Mouse (Mus musculus) stomach, embryonic 15.5 days (tissue): ENCODE results near the gene Tmem143. TPM values are rescaled to one million over a fixed set of nuclear protein-coding genes. Genes with fewer than 3 reads are reported as not detected.

Experiments
- ATAC-seq: fragments of 200-750 bp; cut with Nextera tagmentation; 2 replicates; pipeline ENCODE4 v1.8.0; 2017; ENCODE audit warnings: low read depth, moderate number of reproducible peaks, moderate TSS enrichment; ENCODE audit not compliant: insufficient read depth, low FRiP score
- H3K27ac ChIP-seq: fragments of 300-500 bp; sonication (generic); 2 replicates; pipeline ENCODE4 v1.5.1; 2015; ENCODE audit warnings: mild to moderate bottlenecking, inconsistent platforms
- H3K27me3 ChIP-seq: fragments of 300-500 bp; sonication (generic); replicated peaks from 2 replicates; pipeline ENCODE4 v1.6.1; 2015; ENCODE audit warnings: inconsistent platforms
- H3K36me3 ChIP-seq: fragments of 300-500 bp; sonication (generic); 2 replicates; pipeline ENCODE4 v1.6.1; 2015; ENCODE audit warnings: inconsistent platforms
- H3K4me1 ChIP-seq: fragments of 300-500 bp; sonication (generic); 2 replicates; pipeline ENCODE4 v1.6.1; 2015; ENCODE audit warnings: inconsistent platforms
- H3K4me2 ChIP-seq: fragments of 300-500 bp; sonication (generic); 2 replicates; pipeline ENCODE4 v1.6.1; 2015; ENCODE audit warnings: mild to moderate bottlenecking, inconsistent platforms
- H3K4me3 ChIP-seq: fragments of 300-500 bp; sonication (generic); replicated peaks from 2 replicates; pipeline ENCODE4 v1.5.1; 2015; ENCODE audit warnings: inconsistent platforms
- H3K9ac ChIP-seq: fragments of 300-500 bp; sonication (generic); 2 replicates; pipeline ENCODE4 v1.6.1; 2015; ENCODE audit warnings: inconsistent platforms
- H3K9me3 ChIP-seq: fragments of 300-500 bp; sonication (generic); 2 replicates; pipeline ENCODE4 v1.6.1; 2016; ENCODE audit warnings: inconsistent platforms
- WGBS: fragments of 180-500 bp; shearing (Covaris S2); methylation state at CpG from one replicate; pipeline ENCODE4 v1.1.7; 2015; 5-methylcytosine and 5-hydroxymethylcytosine counted together
- polyA plus RNA-seq: library from polyadenylated mRNA; unstranded; fragments of >200 nt; fragmentation: Nextera tagmentation; extraction: Ambion mirVana; gene quantifications from 2 replicates; pipeline ENCODE4 v1.2.1, GENCODE M21; 2015

The Tmem143 gene
- polyA plus RNA-seq, 1 experiment from 2014 or later: 6.8 TPM

DNA sequence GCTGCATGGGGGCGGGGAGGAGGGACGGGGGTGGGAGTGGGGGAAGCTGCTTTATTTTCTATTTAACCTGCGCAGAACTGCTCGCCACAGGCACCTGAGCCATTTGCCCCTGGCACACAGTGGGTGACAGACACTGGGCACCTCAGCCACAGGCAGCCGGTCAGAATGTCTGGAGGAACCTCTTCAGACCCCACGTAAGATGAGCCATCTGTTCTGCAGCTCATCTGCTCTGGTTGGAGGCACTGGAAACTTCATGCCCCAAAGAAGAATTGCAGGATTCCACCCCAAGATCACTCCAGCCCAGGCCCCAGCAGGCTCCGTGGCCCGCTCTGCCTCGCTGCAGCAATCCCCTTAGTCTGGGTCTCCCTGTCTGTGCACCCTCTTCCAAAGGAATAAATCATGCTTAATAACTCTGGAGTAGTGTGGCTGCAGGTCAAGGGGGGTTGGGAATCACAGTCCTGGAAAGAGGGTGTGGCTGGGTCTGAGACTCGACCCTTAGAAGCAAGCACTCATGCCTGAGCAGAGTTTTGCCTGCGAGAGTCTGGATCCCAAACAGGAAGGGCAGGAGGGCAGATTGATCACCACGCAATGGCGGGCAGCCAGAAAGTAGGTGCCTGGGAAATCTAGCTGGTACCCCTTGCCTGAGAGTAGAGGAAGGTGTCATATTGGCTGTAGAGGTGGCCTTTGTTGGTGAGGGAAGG, 20.4 kb downstream of the Tmem143 start:
- Histone ChIP-seq H3K36me3 (peaks cover 3% of the 10 kb centered on the region; the same call in 1 of the 2 replicates), H3K9me3 (no peaks in the 10 kb centered on the region), H3K4me3 (peak overlapping the region; percentile 18), H3K27ac (peak overlapping the region; percentile 94), H3K9ac (peak overlapping the region; percentile 32), H3K4me1 (peaks cover 58% of the 10 kb centered on the region), H3K4me2 (peak overlapping the region; percentile 55), H3K27me3 (no peaks in the 10 kb centered on the region)
- 13% methylated on average over 13 of the region's 13 CpGs for WGBS
- ATAC-seq: no peak

DNA sequence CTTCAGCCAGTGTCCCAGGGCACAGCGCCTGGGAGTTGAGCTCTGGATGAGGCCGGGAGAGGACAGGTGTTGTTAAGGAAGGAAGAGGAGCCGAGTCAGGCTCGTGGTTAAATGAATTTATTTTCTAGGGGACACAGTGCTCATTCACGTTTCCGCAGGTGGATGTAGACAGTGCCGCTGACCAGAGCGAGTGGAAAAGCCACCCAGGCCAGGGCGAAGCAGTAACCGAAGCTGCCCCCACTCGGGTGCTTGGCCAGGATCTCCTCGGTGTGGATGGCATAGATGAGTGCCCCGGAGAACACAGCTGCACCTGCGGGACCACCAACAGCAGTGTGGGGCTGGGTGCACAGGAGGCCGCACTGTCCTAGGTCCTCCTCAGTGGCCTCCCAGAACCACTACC, 21.2 kb downstream of the Tmem143 start:
- peak overlapping the region; percentile 94 for H3K27ac ChIP-seq
- 74% methylated on average over 15 of the region's 15 CpGs for WGBS
- H3K27me3 ChIP-seq: no peaks in the 10 kb centered on the region
- ATAC-seq: no peak
- H3K36me3 ChIP-seq: peaks cover 3% of the 10 kb centered on the region; the same call in 1 of the 2 replicates
- H3K4me2 ChIP-seq: peak overlapping the region; percentile 55; the same call in 1 of the 2 replicates
- H3K9ac ChIP-seq: no peak overlapping the region
- H3K9me3 ChIP-seq: no peaks in the 10 kb centered on the region
- H3K4me1 ChIP-seq: peaks cover 65% of the 10 kb centered on the region
- H3K4me3 ChIP-seq: no peak overlapping the region

DNA sequence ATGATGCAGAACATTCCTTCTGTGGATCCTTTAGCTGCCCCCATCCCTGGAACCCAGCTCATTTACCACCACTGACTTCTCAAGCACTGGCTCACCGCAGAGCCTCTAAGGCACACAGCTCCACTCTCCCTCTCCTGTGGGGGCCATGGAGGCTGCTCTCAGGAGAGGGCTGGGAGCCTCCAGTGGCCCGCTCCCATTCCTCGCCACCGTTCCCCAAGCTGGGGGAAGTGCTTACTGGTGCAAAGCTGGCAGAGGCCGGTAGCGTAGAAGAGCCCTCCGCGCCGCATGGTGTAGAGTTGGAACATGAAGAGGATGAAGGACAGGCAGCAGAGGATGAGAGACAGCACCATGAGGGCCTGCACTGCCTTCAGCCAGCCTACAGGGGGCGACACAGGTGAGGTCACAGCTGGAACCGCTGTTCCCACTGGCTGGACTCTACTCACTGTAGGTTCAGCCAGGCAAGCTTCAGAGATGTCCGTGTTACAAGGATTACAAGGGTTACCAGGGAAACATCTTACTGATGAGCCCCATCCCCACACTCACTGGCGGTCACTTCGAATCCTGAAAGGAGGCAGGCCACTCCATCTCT, 22.4 kb downstream of the Tmem143 start:
- peak overlapping the region; percentile 64 for H3K4me2 ChIP-seq
- no peak overlapping the region for H3K9ac ChIP-seq
- peaks cover 3% of the 10 kb centered on the region; the same call in 1 of the 2 replicates for H3K36me3 ChIP-seq
- 0 out of 2 replicates have a peak overlapping the region, but pooled peaks have one; percentile 51 for H3K4me3 ChIP-seq
- no peaks in the 10 kb centered on the region for H3K27me3 ChIP-seq
- H3K9me3 ChIP-seq: no peaks in the 10 kb centered on the region
- peaks cover 66% of the 10 kb centered on the region for H3K4me1 ChIP-seq
- H3K27ac ChIP-seq: peak overlapping the region; percentile 94; the same call in 1 of the 2 replicates
- no peak for ATAC-seq
- WGBS: 68% methylated on average over 14 of the region's 14 CpGs

DNA sequence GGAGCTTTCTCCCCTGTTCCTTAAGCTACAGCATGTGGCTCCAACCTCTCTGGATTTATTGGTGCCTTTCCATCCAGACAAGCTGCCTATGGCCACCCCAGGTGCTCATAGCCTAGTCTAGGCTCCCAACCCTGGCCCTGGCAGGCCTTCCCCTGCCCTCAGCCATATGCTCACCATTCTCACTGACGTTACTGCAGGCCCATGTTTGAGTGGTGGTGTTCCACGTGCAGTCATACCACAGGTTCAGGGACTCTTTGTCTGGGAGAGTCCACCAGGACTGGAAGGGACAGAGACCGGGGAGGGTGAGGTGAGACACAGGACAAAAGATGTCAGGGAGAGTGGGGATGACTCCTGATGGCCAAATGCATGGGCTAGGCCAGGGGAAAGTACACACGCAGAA, 23.0 kb downstream of the Tmem143 start:
- H3K27ac ChIP-seq: peak overlapping the region; percentile 94; the same call in 1 of the 2 replicates
- H3K36me3 ChIP-seq: peaks cover 3% of the 10 kb centered on the region; the same call in 1 of the 2 replicates
- no peak overlapping the region for H3K9ac ChIP-seq
- WGBS: 54% methylated on average over 4 of the region's 4 CpGs
- H3K4me3 ChIP-seq: peak overlapping the region; percentile 51
- H3K27me3 ChIP-seq: no peaks in the 10 kb centered on the region
- H3K4me1 ChIP-seq: peaks cover 67% of the 10 kb centered on the region
- peak overlapping the region; percentile 64 for H3K4me2 ChIP-seq
- no peak for ATAC-seq
- no peaks in the 10 kb centered on the region for H3K9me3 ChIP-seq

DNA sequence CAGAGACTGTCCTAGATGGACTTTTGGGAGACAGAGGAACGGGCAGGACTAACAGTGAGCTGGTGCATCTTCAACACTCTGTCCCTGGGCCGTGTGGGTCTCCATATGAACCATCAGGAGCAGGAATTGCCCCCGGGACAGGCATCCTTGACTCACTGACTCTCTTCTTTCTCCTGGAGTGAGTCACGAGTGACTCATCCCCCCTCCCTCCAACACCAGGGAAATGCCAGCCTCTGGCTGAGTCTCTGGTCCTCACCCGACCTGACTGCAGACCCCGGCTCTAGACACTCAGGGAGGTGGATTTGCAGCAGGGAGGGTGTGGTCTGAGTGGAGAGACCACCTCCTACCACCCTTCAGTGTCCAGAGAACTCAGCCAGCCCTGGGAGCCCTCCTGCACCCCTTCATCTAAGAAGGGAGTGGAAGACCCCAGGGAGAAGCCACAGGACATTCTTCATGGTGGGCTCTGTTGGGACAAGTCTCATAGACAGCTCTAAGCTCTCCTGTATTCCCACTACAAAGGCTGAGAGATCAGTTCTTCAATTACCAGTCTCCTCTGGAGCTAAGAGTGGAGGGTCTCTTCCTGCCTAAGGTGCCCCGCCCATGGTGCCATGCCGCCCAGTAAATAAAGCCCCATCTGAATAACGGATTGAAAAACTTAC, 24.0 kb downstream of the Tmem143 start:
- Histone ChIP-seq H3K27me3 (no peaks in the 10 kb centered on the region), H3K4me3 (peak overlapping the region; percentile 51), H3K9ac (peak overlapping the region; percentile 38), H3K27ac (peak overlapping the region; percentile 94), H3K4me1 (peaks cover 59% of the 10 kb centered on the region), H3K9me3 (no peaks in the 10 kb centered on the region), H3K4me2 (peak overlapping the region; percentile 64), H3K36me3 (peaks cover 3% of the 10 kb centered on the region; the same call in 1 of the 2 replicates)
- ATAC-seq: no peak
- WGBS: 18% methylated on average over 9 of the region's 9 CpGs

DNA sequence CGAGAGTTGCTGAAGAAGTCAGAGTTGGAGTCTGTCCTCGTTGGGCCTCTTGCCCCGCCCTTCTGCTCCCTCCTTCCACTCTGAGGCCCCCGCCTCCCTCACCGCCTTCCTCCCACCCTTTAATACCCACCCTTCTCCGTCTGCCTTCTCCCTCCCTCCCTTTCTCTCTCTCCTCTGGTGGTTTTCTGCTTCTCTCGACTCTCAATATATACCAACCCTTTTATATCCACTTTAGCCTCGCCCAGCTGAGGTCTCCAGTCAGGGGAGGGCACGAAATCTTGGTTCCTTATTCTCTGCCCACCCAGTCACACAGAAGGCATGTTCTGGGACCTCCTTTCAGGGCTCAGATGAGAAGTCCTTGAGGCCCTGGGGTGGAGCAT, 24.5 kb downstream of the Tmem143 start, which contains the start of gene Emp3:
Emp3 (minus strand) TSS at position 163 of the 380 bp plus-strand sequence.
- peaks cover 54% of the 10 kb centered on the region for H3K4me1 ChIP-seq

DNA sequence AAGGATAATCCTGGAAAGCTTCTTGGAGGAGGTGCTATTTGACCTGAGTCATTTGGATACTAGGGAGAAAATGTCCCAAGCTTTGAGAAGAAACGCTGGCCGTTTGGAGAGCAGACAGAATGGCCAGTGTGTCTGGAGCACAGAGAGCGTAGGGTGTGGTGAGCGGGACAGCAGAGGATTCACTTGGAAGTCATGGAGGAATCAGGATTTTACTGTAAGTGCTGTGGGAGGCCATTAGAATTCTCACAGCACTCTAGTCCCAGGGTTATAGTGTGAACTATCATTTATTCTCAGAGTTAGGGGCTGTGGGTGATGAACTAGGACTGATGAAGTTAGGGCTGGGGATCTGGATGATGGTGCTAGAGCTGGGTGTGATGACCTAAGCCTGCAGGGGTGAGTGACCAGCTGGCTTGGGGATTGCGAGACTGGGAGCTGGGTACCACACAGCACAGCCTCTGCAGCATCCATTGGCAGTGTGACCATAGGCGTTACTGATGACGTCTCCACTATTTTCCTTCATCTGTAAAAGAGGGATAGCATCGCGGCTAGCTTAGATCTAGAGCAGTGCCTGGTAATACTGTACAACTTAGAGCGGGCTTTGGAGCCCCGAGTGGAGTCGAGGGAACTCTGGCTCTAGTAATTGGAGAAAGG, 25.3 kb downstream of the Tmem143 start:
- no peak overlapping the region for H3K9ac ChIP-seq
- WGBS: 78% methylated on average over 12 of the region's 12 CpGs
- H3K4me3 ChIP-seq: no peak overlapping the region; the same call in 1 of the 2 replicates
- peak overlapping the region; percentile 94 for H3K27ac ChIP-seq
- H3K36me3 ChIP-seq: peaks cover 3% of the 10 kb centered on the region; the same call in 1 of the 2 replicates
- H3K9me3 ChIP-seq: no peaks in the 10 kb centered on the region
- H3K4me1 ChIP-seq: peaks cover 49% of the 10 kb centered on the region
- H3K27me3 ChIP-seq: no peaks in the 10 kb centered on the region
- H3K4me2 ChIP-seq: peak overlapping the region; percentile 64
- no peak for ATAC-seq

More for the DNA sequence above, 24.5 kb downstream of the Tmem143 start, which contains the start of gene Emp3:
- H3K9me3 ChIP-seq: no peaks in the 10 kb centered on the region
- H3K27ac ChIP-seq: peak within 1 kb of the TSS; percentile 94
- peak within 1 kb of the TSS; percentile 38 for H3K9ac ChIP-seq
- peaks cover 3% of the 10 kb centered on the region; the same call in 1 of the 2 replicates for H3K36me3 ChIP-seq
- H3K4me3 ChIP-seq: peak within 1 kb of the TSS; percentile 51
- 15% methylated on average over 9 of the region's 9 CpGs for WGBS
- ATAC-seq: no peak
- peak within 1 kb of the TSS; percentile 64 for H3K4me2 ChIP-seq
- H3K27me3 ChIP-seq: no peaks in the 10 kb centered on the region

DNA sequence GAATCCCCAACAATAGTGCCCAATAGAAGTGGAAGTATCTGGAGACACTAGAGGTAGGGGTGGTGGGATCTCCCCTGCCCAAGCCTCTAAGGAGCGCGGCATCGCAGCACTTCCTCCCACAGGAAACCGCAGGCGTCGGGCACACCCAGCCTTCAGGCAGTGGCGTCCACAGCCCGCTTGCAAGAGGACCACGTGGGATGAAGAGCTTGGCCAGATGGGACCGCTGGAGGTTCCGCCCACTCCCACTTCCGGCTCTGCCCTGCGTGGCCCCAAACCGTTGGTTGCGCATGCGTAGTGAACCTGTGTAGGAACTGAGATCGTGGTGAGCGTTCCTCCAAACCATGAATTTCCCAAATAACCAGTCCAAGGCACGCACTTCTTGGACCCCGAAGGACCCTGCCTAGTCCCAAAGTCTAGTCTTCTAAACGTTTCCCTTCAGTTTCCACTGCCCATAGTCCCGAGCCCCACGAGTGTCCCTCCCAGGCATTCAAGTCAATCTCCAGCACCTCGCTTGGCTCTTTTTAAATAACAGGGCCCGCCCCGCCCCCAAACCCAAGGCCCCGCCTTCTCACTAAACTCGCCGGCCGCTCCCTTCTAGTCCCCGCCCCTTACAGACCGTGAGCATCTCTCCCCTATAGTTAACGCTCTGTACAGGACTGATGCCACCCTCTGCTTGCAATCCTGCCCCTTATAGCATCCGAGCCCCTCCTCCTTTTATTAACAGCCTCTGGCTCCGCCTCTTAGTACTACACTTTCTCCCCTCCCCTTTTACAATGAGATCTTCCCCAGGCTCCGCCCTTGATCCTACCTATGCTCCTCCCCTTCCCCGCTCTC, 26.4 kb downstream of the Tmem143 start:
- no peaks in the 10 kb centered on the region for H3K27me3 ChIP-seq
- H3K4me3 ChIP-seq: peak overlapping the region; percentile 47
- peak overlapping the region; percentile 64 for H3K4me2 ChIP-seq
- H3K9me3 ChIP-seq: no peaks in the 10 kb centered on the region
- ATAC-seq: peak; percentile 87
- H3K4me1 ChIP-seq: peaks cover 38% of the 10 kb centered on the region
- H3K9ac ChIP-seq: no peak overlapping the region; the same call in 1 of the 2 replicates
- 0 out of 2 replicates have a peak, but pooled peaks cover under 1% of the 10 kb centered on the region for H3K36me3 ChIP-seq
- WGBS: under 1% methylated on average over 37 of the region's 37 CpGs
- H3K27ac ChIP-seq: peak overlapping the region; percentile 94

DNA sequence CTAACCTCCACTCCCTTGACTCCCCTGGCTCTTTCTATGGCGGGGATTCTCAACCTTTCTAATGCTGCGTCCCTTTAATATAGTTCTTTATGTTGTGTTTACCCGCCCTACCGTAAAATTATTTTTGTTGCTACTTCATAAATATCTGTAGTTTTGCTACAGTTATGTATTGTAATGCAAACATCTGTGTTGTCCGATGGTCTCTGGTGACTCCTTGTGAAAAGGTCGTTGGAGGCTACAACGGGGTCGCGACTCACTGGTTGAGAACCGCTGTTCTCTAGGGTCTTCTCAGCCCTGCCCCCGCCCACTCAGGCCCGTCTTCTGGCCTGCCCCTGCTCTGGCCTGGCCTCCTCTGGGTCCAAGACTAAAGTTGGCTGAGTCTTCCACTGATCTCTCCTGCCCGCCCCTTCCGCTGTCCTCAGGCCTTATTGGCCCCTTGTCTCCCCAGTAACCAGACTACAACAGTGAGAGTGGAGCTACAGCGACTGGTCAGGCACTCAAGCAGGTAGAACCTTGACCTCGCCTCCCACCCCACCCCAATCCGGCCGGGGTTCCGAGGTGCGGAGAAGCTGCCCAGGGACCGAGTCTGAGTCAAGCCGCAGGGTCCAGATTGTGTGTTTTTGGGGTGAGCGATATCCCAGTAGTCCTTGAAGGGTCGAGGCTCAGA, 27.2 kb downstream of the Tmem143 start, which contains the start of gene Ccdc114:
Ccdc114 (plus strand) TSS at position 311 of the 667 bp plus-strand sequence.
- Histone ChIP-seq H3K27me3 (no peaks in the 10 kb centered on the region), H3K9ac (no peak within 1 kb of the TSS; the same call in 1 of the 2 replicates), H3K27ac (peak within 1 kb of the TSS; percentile 94), H3K9me3 (no peaks in the 10 kb centered on the region), H3K4me3 (peak within 1 kb of the TSS; percentile 47), H3K4me2 (peak within 1 kb of the TSS; percentile 64), H3K4me1 (peaks cover 37% of the 10 kb centered on the region), H3K36me3 (no peaks in the 10 kb centered on the region)
- ATAC-seq: peak; percentile 66
- WGBS: 9% methylated on average over 24 of the region's 24 CpGs

DNA sequence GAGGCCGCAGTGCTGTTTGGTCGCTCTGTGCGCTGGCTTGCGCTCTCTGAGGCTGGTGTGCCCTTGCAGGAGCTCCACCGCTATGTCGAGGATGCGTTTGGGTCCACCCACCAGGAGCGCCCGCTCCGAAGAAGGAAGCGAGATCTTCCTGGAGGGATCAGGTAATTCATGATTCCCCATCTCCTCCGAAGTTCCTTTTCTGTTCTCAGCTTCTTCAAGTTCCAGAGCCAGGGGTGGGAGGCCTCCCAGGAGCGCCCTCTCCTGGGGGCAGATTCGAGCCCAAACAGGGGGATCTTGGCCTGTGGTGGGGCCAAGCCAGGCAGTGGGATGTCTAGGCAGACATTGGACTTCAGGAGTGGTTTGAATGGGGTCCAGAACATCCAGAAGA, 27.7 kb downstream of the Tmem143 start:
- no peak for ATAC-seq
- peak overlapping the region; percentile 47 for H3K4me3 ChIP-seq
- H3K27ac ChIP-seq: peak overlapping the region; percentile 94; the same call in 1 of the 2 replicates
- H3K4me2 ChIP-seq: peak overlapping the region; percentile 64
- no peaks in the 10 kb centered on the region for H3K27me3 ChIP-seq
- no peaks in the 10 kb centered on the region for H3K36me3 ChIP-seq
- H3K4me1 ChIP-seq: peaks cover 32% of the 10 kb centered on the region
- 28% methylated on average over 14 of the region's 14 CpGs for WGBS
- no peak overlapping the region for H3K9ac ChIP-seq
- no peaks in the 10 kb centered on the region for H3K9me3 ChIP-seq
